Mouse (Mus musculus) E14TG2a.4 (cell line): ENCODE results near the gene Foxn3.

ENCODE experiments used
- CTCF ChIP-seq: conservative IDR thresholded peaks from 2 replicates; pipeline ENCODE4 v1.5.1; 2014; ENCODE audit warnings: low read length
- NANOG ChIP-seq: IDR thresholded peaks from 2 replicates; pipeline ENCODE4 v1.6.1; 2014; ENCODE audit warnings: borderline replicate concordance, low read length, mixed read lengths
- POU5F1 ChIP-seq: IDR thresholded peaks from 2 replicates; pipeline ENCODE4 v1.6.1; 2014; ENCODE audit warnings: low read length, borderline replicate concordance

DNA sequence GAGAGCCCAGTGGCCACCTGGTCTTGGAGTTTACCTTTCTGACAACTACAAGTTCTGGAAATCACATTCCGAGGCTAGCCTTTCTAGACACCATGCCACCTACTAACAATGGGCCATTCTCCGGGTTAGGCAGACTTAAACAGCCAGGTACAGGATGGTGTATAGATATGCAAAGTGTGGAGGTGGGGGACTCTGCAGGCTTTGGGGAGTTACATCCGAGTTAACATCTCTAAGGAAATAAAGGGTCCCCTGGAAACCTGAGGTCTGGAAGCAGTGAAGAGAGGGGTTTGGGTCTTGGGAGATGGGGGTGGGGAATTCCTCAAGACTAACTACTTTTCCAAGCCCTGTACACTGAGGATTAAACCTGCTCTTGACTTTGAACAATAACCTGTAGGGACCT lies 150.9 kb downstream of the Foxn3 start:
- TF ChIP-seq CTCF (no peak), POU5F1 (peak; percentile 88), NANOG (no peak)
